Mouse (Mus musculus): ENCODE measurements around the gene Rxfp3. TPM values are rescaled to one million over a fixed set of nuclear protein-coding genes. Genes with fewer than 3 reads are reported as not detected.
A peak's percentile ranks its signal among the peaks of the same experiment; 100 is the strongest.

Gene Rxfp3
- polyA plus RNA-seq, 1 experiment from 2014 or later, result not detected

- H3K4me1 ChIP-seq (ENCODE audit: insufficient read depth, low read depth, low read length), result no peaks in the 10 kb centered on the region
- H3K4me3 ChIP-seq (ENCODE audit: low read depth, low read length), result 0 out of 2 replicates have a peak overlapping the region, but pooled peaks have one; percentile 38
- H3K9me3 ChIP-seq (ENCODE audit: low read length), result no peaks in the 10 kb centered on the region
- no peaks in the 10 kb centered on the region for H3K36me3 ChIP-seq (ENCODE audit: insufficient read depth, low read length)
- H3K27ac ChIP-seq (ENCODE audit: low read length), result no peak overlapping the region
- TF ChIP-seq CTCF (IDR thresholded peaks at IDR 0.05) (no peak), EP300 (IDR thresholded peaks at IDR 0.05) (no peak)
- no peak for ATAC-seq
- DNase-seq (ENCODE audit: low spot score), result no peak
- H3K27me3 ChIP-seq (replicated peaks; ENCODE audit: insufficient read depth, low read length), result peaks cover 40% of the 10 kb centered on the region
- 6% methylated on average over 8 of the region's 8 CpGs for WGBS
- H3K4me2 ChIP-seq (replicated peaks; ENCODE audit: low read depth, low read length), result no peak overlapping the region
- no peak overlapping the region for H3K9ac ChIP-seq (replicated peaks; ENCODE audit: low read depth)
Observed at GRCm38 (mm10) chr15:11037376-11037695, 455 bp downstream of the Rxfp3 start.

GRCm38 (mm10) chr15:11036535-11037375 is 1.0 kb downstream of the Rxfp3 start:
- Histone ChIP-seq H3K27me3 (replicated peaks; ENCODE audit: insufficient read depth, low read length) (peaks cover 40% of the 10 kb centered on the region), H3K4me2 (replicated peaks; ENCODE audit: low read depth, low read length) (peak overlapping the region; percentile 49), H3K9ac (replicated peaks; ENCODE audit: low read depth) (no peak overlapping the region), H3K4me3 (ENCODE audit: low read depth, low read length) (peak overlapping the region; percentile 38), H3K9me3 (ENCODE audit: low read length) (no peaks in the 10 kb centered on the region), H3K27ac (ENCODE audit: low read length) (no peak overlapping the region), H3K4me1 (ENCODE audit: insufficient read depth, low read depth, low read length) (no peaks in the 10 kb centered on the region), H3K36me3 (ENCODE audit: insufficient read depth, low read length) (no peaks in the 10 kb centered on the region)
- TF ChIP-seq EP300 (IDR thresholded peaks at IDR 0.05), result no peak
- TF ChIP-seq CTCF (IDR thresholded peaks at IDR 0.05), result no peak
- peak; percentile 30; the same call in 1 of the 2 replicates for ATAC-seq
- DNase-seq (ENCODE audit: low spot score), result peak; percentile 19
- 2% methylated on average over 47 of the region's 49 CpGs for WGBS

GRCm38 (mm10) chr15:11035947-11036474 is 1.8 kb downstream of the Rxfp3 start:
- TF ChIP-seq EP300 (IDR thresholded peaks at IDR 0.05), result no peak
- no peak for TF ChIP-seq CTCF (IDR thresholded peaks at IDR 0.05)
- no peak for DNase-seq (ENCODE audit: low spot score)
- H3K27ac ChIP-seq (ENCODE audit: low read length), result no peak overlapping the region
- WGBS, result 3% methylated on average over 34 of the region's 34 CpGs
- peaks cover 40% of the 10 kb centered on the region for H3K27me3 ChIP-seq (replicated peaks; ENCODE audit: insufficient read depth, low read length)
- peak overlapping the region; percentile 49; the same call in 1 of the 2 replicates for H3K4me2 ChIP-seq (replicated peaks; ENCODE audit: low read depth, low read length)
- H3K9me3 ChIP-seq (ENCODE audit: low read length), result no peaks in the 10 kb centered on the region
- H3K36me3 ChIP-seq (ENCODE audit: insufficient read depth, low read length), result no peaks in the 10 kb centered on the region
- ATAC-seq, result no peak
- H3K4me3 ChIP-seq (ENCODE audit: low read depth, low read length), result peak overlapping the region; percentile 38
- no peak overlapping the region for H3K9ac ChIP-seq (replicated peaks; ENCODE audit: low read depth)
- H3K4me1 ChIP-seq (ENCODE audit: insufficient read depth, low read depth, low read length), result no peaks in the 10 kb centered on the region

GRCm38 (mm10) chr15:11030188-11030587 is 7.6 kb downstream of the Rxfp3 start:
- Histone ChIP-seq H3K36me3 (ENCODE audit: insufficient read depth, low read length) (no peaks in the 10 kb centered on the region), H3K27ac (ENCODE audit: low read length) (no peak overlapping the region), H3K9ac (replicated peaks; ENCODE audit: low read depth) (no peak overlapping the region), H3K9me3 (ENCODE audit: low read length) (no peaks in the 10 kb centered on the region), H3K4me1 (ENCODE audit: insufficient read depth, low read depth, low read length) (no peaks in the 10 kb centered on the region), H3K4me2 (replicated peaks; ENCODE audit: low read depth, low read length) (no peak overlapping the region), H3K4me3 (ENCODE audit: low read depth, low read length) (no peak overlapping the region), H3K27me3 (replicated peaks; ENCODE audit: insufficient read depth, low read length) (peaks cover 8% of the 10 kb centered on the region; the same call in 1 of the 2 replicates)
- WGBS, result 72% methylated on average over 3 of the region's 3 CpGs
- TF ChIP-seq CTCF (IDR thresholded peaks at IDR 0.05), result no peak
- no peak for TF ChIP-seq EP300 (IDR thresholded peaks at IDR 0.05)
- no peak for DNase-seq (ENCODE audit: low spot score)
- no peak for ATAC-seq

- TF ChIP-seq CTCF (IDR thresholded peaks at IDR 0.05), result no peak
- no peak for TF ChIP-seq EP300 (IDR thresholded peaks at IDR 0.05)
- H3K4me1 ChIP-seq (ENCODE audit: insufficient read depth, low read depth, low read length), result no peaks in the 10 kb centered on the region
- no peak overlapping the region for H3K4me2 ChIP-seq (replicated peaks; ENCODE audit: low read depth, low read length)
- no peak overlapping the region for H3K9ac ChIP-seq (replicated peaks; ENCODE audit: low read depth)
- H3K27me3 ChIP-seq (replicated peaks; ENCODE audit: insufficient read depth, low read length), result no peaks in the 10 kb centered on the region
- H3K9me3 ChIP-seq (ENCODE audit: low read length), result no peaks in the 10 kb centered on the region
- H3K4me3 ChIP-seq (ENCODE audit: low read depth, low read length), result no peak overlapping the region
- DNase-seq (ENCODE audit: low spot score), result no peak
- WGBS, result 48% methylated on average over 4 of the region's 4 CpGs
- H3K36me3 ChIP-seq (ENCODE audit: insufficient read depth, low read length), result no peaks in the 10 kb centered on the region
- ATAC-seq, result no peak
- no peak overlapping the region for H3K27ac ChIP-seq (ENCODE audit: low read length)
Observed at GRCm38 (mm10) chr15:11026801-11027561, 10.8 kb downstream of the Rxfp3 start.

- Histone ChIP-seq H3K9ac (replicated peaks; ENCODE audit: low read depth) (no peak overlapping the region), H3K36me3 (ENCODE audit: insufficient read depth, low read length) (no peaks in the 10 kb centered on the region), H3K27ac (ENCODE audit: low read length) (no peak overlapping the region), H3K9me3 (ENCODE audit: low read length) (no peaks in the 10 kb centered on the region), H3K4me1 (ENCODE audit: insufficient read depth, low read depth, low read length) (no peaks in the 10 kb centered on the region), H3K27me3 (replicated peaks; ENCODE audit: insufficient read depth, low read length) (no peaks in the 10 kb centered on the region), H3K4me2 (replicated peaks; ENCODE audit: low read depth, low read length) (no peak overlapping the region), H3K4me3 (ENCODE audit: low read depth, low read length) (no peak overlapping the region)
- WGBS, result 58% methylated on average over 2 of the region's 2 CpGs
- no peak for ATAC-seq
- TF ChIP-seq EP300 (IDR thresholded peaks at IDR 0.05) (no peak), CTCF (IDR thresholded peaks at IDR 0.05) (no peak)
- DNase-seq (ENCODE audit: low spot score), result no peak
Observed at GRCm38 (mm10) chr15:11014931-11015330, 22.9 kb downstream of the Rxfp3 start.
